Mouse (Mus musculus) hindbrain, embryonic 12.5 days (tissue): ENCODE results near the gene Ager. TPM values are rescaled to one million over a fixed set of nuclear protein-coding genes. Genes with fewer than 3 reads are reported as not detected.

Source experiments
- ATAC-seq: fragments of 200-750 bp; cut with Nextera tagmentation; 2 replicates; pipeline ENCODE4 v1.8.0; 2017; ENCODE audit warnings: moderate TSS enrichment; ENCODE audit not compliant: low FRiP score
- H3K27ac ChIP-seq: fragments of 300-500 bp; sonication (generic); 2 replicates; pipeline ENCODE4 v1.5.1; 2016; ENCODE audit warnings: mild to moderate bottlenecking
- H3K27me3 ChIP-seq: fragments of 300-500 bp; sonication (generic); 2 replicates; pipeline ENCODE4 v1.6.1; 2016; ENCODE audit warnings: mild to moderate bottlenecking
- H3K36me3 ChIP-seq: fragments of 300-500 bp; sonication (generic); 2 replicates; pipeline ENCODE4 v1.6.1; 2016; ENCODE audit warnings: mild to moderate bottlenecking
- H3K4me1 ChIP-seq: fragments of 300-500 bp; sonication (generic); 2 replicates; pipeline ENCODE4 v1.6.1; 2016
- H3K4me2 ChIP-seq: fragments of 300-500 bp; sonication (generic); replicated peaks from 2 replicates; pipeline ENCODE4 v1.6.1; 2016; ENCODE audit warnings: mild to moderate bottlenecking
- H3K4me3 ChIP-seq: fragments of 300-500 bp; sonication (generic); 2 replicates; pipeline ENCODE4 v1.5.1; 2016; ENCODE audit warnings: mild to moderate bottlenecking
- H3K9ac ChIP-seq: fragments of 300-500 bp; sonication (generic); 2 replicates; pipeline ENCODE4 v1.6.1; 2016; ENCODE audit warnings: mild to moderate bottlenecking, moderate library complexity
- H3K9me3 ChIP-seq: fragments of 300-500 bp; sonication (generic); replicated peaks from 2 replicates; pipeline ENCODE4 v1.6.1; 2016; ENCODE audit warnings: mild to moderate bottlenecking
- WGBS: fragments of 180-500 bp; shearing (Covaris S2); methylation state at CpG from one replicate; pipeline ENCODE4 v1.1.7; 2016; 5-methylcytosine and 5-hydroxymethylcytosine counted together
- polyA plus RNA-seq: library from polyadenylated mRNA; unstranded; fragments of >200 nt; fragmentation: Nextera tagmentation; extraction: Ambion mirVana; gene quantifications from 2 replicates; pipeline ENCODE4 v1.2.1, GENCODE M21; 2016

Ager gene
- polyA plus RNA-seq, 1 experiment from 2014 or later = 2.9 TPM

- 51% methylated on average over 3 of the region's 3 CpGs for WGBS
- peaks cover 14% of the 10 kb centered on the region for H3K4me1 ChIP-seq
- peak overlapping the region; percentile 17; the same call in 1 of the 2 replicates for H3K4me2 ChIP-seq
- no peak for ATAC-seq
- peak overlapping the region; percentile 8; the same call in 1 of the 2 replicates for H3K9ac ChIP-seq
- no peak overlapping the region; the same call in 1 of the 2 replicates for H3K27ac ChIP-seq
- H3K27me3 ChIP-seq = 0 out of 2 replicates have a peak, but pooled peaks cover 13% of the 10 kb centered on the region
- H3K9me3 ChIP-seq = no peaks in the 10 kb centered on the region
- no peaks in the 10 kb centered on the region for H3K36me3 ChIP-seq
- no peak overlapping the region for H3K4me3 ChIP-seq
Measured at GRCm38 (mm10) chr17:34564796-34565195, 32.9 kb upstream of the Ager start.

GRCm38 (mm10) chr17:34567311-34567710 lies 30.4 kb upstream of the Ager start:
- H3K27ac ChIP-seq = no peak overlapping the region
- H3K36me3 ChIP-seq = no peaks in the 10 kb centered on the region
- H3K27me3 ChIP-seq = 0 out of 2 replicates have a peak, but pooled peaks cover 13% of the 10 kb centered on the region
- no peak for ATAC-seq
- no peak overlapping the region for H3K4me2 ChIP-seq
- no peaks in the 10 kb centered on the region for H3K9me3 ChIP-seq
- no peak overlapping the region for H3K4me3 ChIP-seq
- 76% methylated on average over 9 of the region's 9 CpGs for WGBS
- no peak overlapping the region for H3K9ac ChIP-seq
- peaks cover 12% of the 10 kb centered on the region for H3K4me1 ChIP-seq

- Histone ChIP-seq H3K4me3 (no peak overlapping the region), H3K4me1 (peaks cover 12% of the 10 kb centered on the region), H3K27me3 (0 out of 2 replicates have a peak, but pooled peaks cover 13% of the 10 kb centered on the region), H3K9ac (no peak overlapping the region), H3K27ac (no peak overlapping the region), H3K9me3 (no peaks in the 10 kb centered on the region), H3K36me3 (no peaks in the 10 kb centered on the region), H3K4me2 (no peak overlapping the region)
- ATAC-seq = no peak
- 77% methylated on average over 13 of the region's 13 CpGs for WGBS
Measured at GRCm38 (mm10) chr17:34568421-34568820, 29.2 kb upstream of the Ager start.

- WGBS = 61% methylated on average over 4 of the region's 4 CpGs
- no peak overlapping the region for H3K9ac ChIP-seq
- no peak for ATAC-seq
- peaks cover 2% of the 10 kb centered on the region; the same call in 1 of the 2 replicates for H3K4me1 ChIP-seq
- H3K36me3 ChIP-seq = no peaks in the 10 kb centered on the region
- H3K9me3 ChIP-seq = no peaks in the 10 kb centered on the region
- H3K27me3 ChIP-seq = 0 out of 2 replicates have a peak, but pooled peaks cover 13% of the 10 kb centered on the region
- H3K4me2 ChIP-seq = no peak overlapping the region
- H3K27ac ChIP-seq = no peak overlapping the region
- H3K4me3 ChIP-seq = no peak overlapping the region
Measured at GRCm38 (mm10) chr17:34569919-34570318, 27.7 kb upstream of the Ager start.

GRCm38 (mm10) chr17:34571875-34572274 lies 25.8 kb upstream of the Ager start:
- Histone ChIP-seq H3K27ac (no peak overlapping the region), H3K27me3 (0 out of 2 replicates have a peak, but pooled peaks cover 6% of the 10 kb centered on the region), H3K4me1 (no peaks in the 10 kb centered on the region), H3K36me3 (no peaks in the 10 kb centered on the region), H3K4me2 (no peak overlapping the region), H3K4me3 (no peak overlapping the region), H3K9me3 (no peaks in the 10 kb centered on the region), H3K9ac (no peak overlapping the region)
- ATAC-seq = no peak
- 15% methylated on average over 5 of the region's 5 CpGs for WGBS

- Histone ChIP-seq H3K27ac (no peak overlapping the region), H3K4me2 (no peak overlapping the region), H3K9ac (peak overlapping the region; percentile 8; the same call in 1 of the 2 replicates), H3K9me3 (no peaks in the 10 kb centered on the region), H3K4me3 (no peak overlapping the region), H3K4me1 (no peaks in the 10 kb centered on the region), H3K27me3 (0 out of 2 replicates have a peak, but pooled peaks cover 2% of the 10 kb centered on the region), H3K36me3 (no peaks in the 10 kb centered on the region)
- no peak for ATAC-seq
- 7% methylated on average over 15 of the region's 15 CpGs for WGBS
Measured at GRCm38 (mm10) chr17:34572361-34572760, 25.3 kb upstream of the Ager start.

- H3K9me3 ChIP-seq = no peaks in the 10 kb centered on the region
- no peak overlapping the region for H3K4me2 ChIP-seq
- H3K27ac ChIP-seq = no peak overlapping the region
- no peak overlapping the region for H3K4me3 ChIP-seq
- no peaks in the 10 kb centered on the region for H3K4me1 ChIP-seq
- H3K9ac ChIP-seq = no peak overlapping the region
- no peaks in the 10 kb centered on the region for H3K36me3 ChIP-seq
- no peaks in the 10 kb centered on the region for H3K27me3 ChIP-seq
- WGBS = 70% methylated on average over 5 of the region's 5 CpGs
- no peak for ATAC-seq
Measured at GRCm38 (mm10) chr17:34576577-34576976, 21.1 kb upstream of the Ager start.

- H3K9me3 ChIP-seq = no peaks in the 10 kb centered on the region
- WGBS = 92% methylated on average over 3 of the region's 3 CpGs
- no peaks in the 10 kb centered on the region for H3K27me3 ChIP-seq
- no peak overlapping the region for H3K27ac ChIP-seq
- no peak overlapping the region for H3K9ac ChIP-seq
- H3K4me3 ChIP-seq = no peak overlapping the region
- no peak for ATAC-seq
- no peak overlapping the region for H3K4me2 ChIP-seq
- no peaks in the 10 kb centered on the region for H3K36me3 ChIP-seq
- H3K4me1 ChIP-seq = no peaks in the 10 kb centered on the region
Measured at GRCm38 (mm10) chr17:34578070-34578469, 19.6 kb upstream of the Ager start.

GRCm38 (mm10) chr17:34582528-34582927 lies 15.1 kb upstream of the Ager start:
- WGBS = 88% methylated on average over 12 of the region's 12 CpGs
- no peak overlapping the region for H3K4me3 ChIP-seq
- H3K27ac ChIP-seq = no peak overlapping the region
- no peak for ATAC-seq
- no peaks in the 10 kb centered on the region for H3K27me3 ChIP-seq
- no peaks in the 10 kb centered on the region for H3K36me3 ChIP-seq
- H3K9ac ChIP-seq = peak overlapping the region; percentile 32; the same call in 1 of the 2 replicates
- peaks cover 11% of the 10 kb centered on the region for H3K4me1 ChIP-seq
- no peak overlapping the region for H3K4me2 ChIP-seq
- no peaks in the 10 kb centered on the region for H3K9me3 ChIP-seq

- Histone ChIP-seq H3K4me1 (peaks cover 16% of the 10 kb centered on the region), H3K4me3 (no peak overlapping the region), H3K36me3 (no peaks in the 10 kb centered on the region), H3K27me3 (no peaks in the 10 kb centered on the region), H3K4me2 (no peak overlapping the region), H3K9ac (no peak overlapping the region), H3K27ac (no peak overlapping the region), H3K9me3 (no peaks in the 10 kb centered on the region)
- WGBS = 68% methylated on average over 7 of the region's 7 CpGs
- no peak for ATAC-seq
Measured at GRCm38 (mm10) chr17:34583397-34583796, 14.3 kb upstream of the Ager start.

- H3K9ac ChIP-seq = no peak overlapping the region
- H3K36me3 ChIP-seq = no peaks in the 10 kb centered on the region
- no peak overlapping the region for H3K4me3 ChIP-seq
- H3K27ac ChIP-seq = no peak overlapping the region
- no peak for ATAC-seq
- peaks cover 19% of the 10 kb centered on the region for H3K4me1 ChIP-seq
- no peaks in the 10 kb centered on the region for H3K27me3 ChIP-seq
- no peaks in the 10 kb centered on the region for H3K9me3 ChIP-seq
- no peak overlapping the region for H3K4me2 ChIP-seq
- WGBS = 86% methylated on average over 8 of the region's 8 CpGs
Measured at GRCm38 (mm10) chr17:34583819-34584218, 13.8 kb upstream of the Ager start.

GRCm38 (mm10) chr17:34585121-34585520 lies 12.5 kb upstream of the Ager start:
- no peak for ATAC-seq
- H3K4me2 ChIP-seq = no peak overlapping the region
- H3K27me3 ChIP-seq = no peaks in the 10 kb centered on the region
- no peaks in the 10 kb centered on the region for H3K36me3 ChIP-seq
- H3K9ac ChIP-seq = no peak overlapping the region
- no peaks in the 10 kb centered on the region for H3K9me3 ChIP-seq
- H3K4me1 ChIP-seq = peaks cover 32% of the 10 kb centered on the region
- H3K4me3 ChIP-seq = no peak overlapping the region
- 93% methylated on average over 8 of the region's 8 CpGs for WGBS
- peak overlapping the region; percentile 99 for H3K27ac ChIP-seq
